Mouse (Mus musculus) kidney, embryonic 14.5 days (tissue): Measurements from ENCODE around the gene Brd9. TPM values are rescaled to one million over a fixed set of nuclear protein-coding genes. Genes with fewer than 3 reads are reported as not detected.

ENCODE experiments used
- ATAC-seq: fragments of 200-750 bp; cut with Nextera tagmentation; 2 replicates; pipeline ENCODE4 v1.8.0; 2017; ENCODE audit warnings: moderate number of reproducible peaks, mild to moderate bottlenecking, moderate TSS enrichment, moderate library complexity; ENCODE audit not compliant: low FRiP score, low TSS enrichment
- H3K27ac ChIP-seq: fragments of 300-500 bp; sonication (generic); 2 replicates; pipeline ENCODE4 v1.5.1; 2014; ENCODE audit warnings: low read depth, mild to moderate bottlenecking, low read length, moderate library complexity, mixed read lengths
- H3K27me3 ChIP-seq: fragments of 300-500 bp; sonication (generic); 2 replicates; pipeline ENCODE4 v1.6.1; 2014; ENCODE audit warnings: mild to moderate bottlenecking, low read length; ENCODE audit not compliant: control insufficient read depth, insufficient read depth
- H3K36me3 ChIP-seq: fragments of 300-500 bp; sonication (generic); 2 replicates; pipeline ENCODE4 v1.6.1; 2014; ENCODE audit warnings: low read length, mixed read lengths; ENCODE audit not compliant: control insufficient read depth, insufficient read depth
- H3K4me1 ChIP-seq: fragments of 300-500 bp; sonication (generic); 2 replicates; pipeline ENCODE4 v1.6.1; 2014; ENCODE audit warnings: low read length, mixed read lengths; ENCODE audit not compliant: control insufficient read depth, insufficient read depth
- H3K4me2 ChIP-seq: fragments of 300-500 bp; sonication (generic); replicated peaks from 2 replicates; pipeline ENCODE4 v1.6.1; 2014; ENCODE audit warnings: low read depth, mild to moderate bottlenecking, low read length
- H3K4me3 ChIP-seq: fragments of 300-500 bp; sonication (generic); 2 replicates; pipeline ENCODE4 v1.5.1; 2014; ENCODE audit warnings: mild to moderate bottlenecking, low read length
- H3K9ac ChIP-seq: fragments of 300-500 bp; sonication (generic); 2 replicates; pipeline ENCODE4 v1.6.1; 2014; ENCODE audit warnings: low read depth, mild to moderate bottlenecking, low read length, moderate library complexity
- H3K9me3 ChIP-seq: fragments of 300-500 bp; sonication (generic); 2 replicates; pipeline ENCODE4 v1.6.1; 2016; ENCODE audit warnings: low read length; ENCODE audit not compliant: control insufficient read depth
- WGBS: fragments of 180-500 bp; shearing (Covaris S2); extraction: QIAGEN DNeasy Blood & Tissue Kit; methylation state at CpG from one replicate; pipeline ENCODE4 v1.1.7; 2014; 5-methylcytosine and 5-hydroxymethylcytosine counted together
- polyA plus RNA-seq: library from polyadenylated mRNA; unstranded; fragments of >200 nt; fragmentation: Nextera tagmentation; extraction: Ambion mirVana; gene quantifications from 2 replicates; pipeline ENCODE4 v1.2.1, GENCODE M21; 2014

Gene Brd9
- polyA plus RNA-seq, 1 experiment from 2014 or later: 47.7 TPM

- no peaks in the 10 kb centered on the region for H3K27me3 ChIP-seq
- peaks cover 4% of the 10 kb centered on the region; the same call in 1 of the 2 replicates for H3K4me1 ChIP-seq
- peaks cover 49% of the 10 kb centered on the region for H3K36me3 ChIP-seq
- H3K27ac ChIP-seq: peak overlapping the region; percentile 88; the same call in 1 of the 2 replicates
- peak overlapping the region; percentile 62 for H3K4me2 ChIP-seq
- ATAC-seq: peak; percentile 21; the same call in 1 of the 2 replicates
- 40% methylated on average over 13 of the region's 13 CpGs for WGBS
- H3K4me3 ChIP-seq: peak overlapping the region; percentile 80
- H3K9ac ChIP-seq: peak overlapping the region; percentile 82
- H3K9me3 ChIP-seq: no peaks in the 10 kb centered on the region
These were observed 558 bp downstream of the Brd9 start for GRCm38 (mm10) chr13:73938177-73938560.

GRCm38 (mm10) chr13:73939101-73939500 lies 1.5 kb downstream of the Brd9 start:
- 96% methylated on average over 5 of the region's 5 CpGs for WGBS

GRCm38 (mm10) chr13:73944606-73945005 lies 7.0 kb downstream of the Brd9 start:
- Histone ChIP-seq H3K9me3 (no peaks in the 10 kb centered on the region), H3K36me3 (peaks cover 84% of the 10 kb centered on the region), H3K4me1 (no peaks in the 10 kb centered on the region), H3K9ac (no peak overlapping the region), H3K4me2 (no peak overlapping the region), H3K4me3 (no peak overlapping the region), H3K27ac (no peak overlapping the region), H3K27me3 (no peaks in the 10 kb centered on the region)
- 94% methylated on average over 9 of the region's 9 CpGs for whole genome bisulfite sequencing
- ATAC-seq: no peak

More at GRCm38 (mm10) chr13:73939101-73939500, 1.5 kb downstream of the Brd9 start:
- H3K36me3 ChIP-seq: peaks cover 55% of the 10 kb centered on the region
- H3K4me3 ChIP-seq: no peak overlapping the region
- H3K4me1 ChIP-seq: peaks cover 4% of the 10 kb centered on the region; the same call in 1 of the 2 replicates
- no peak overlapping the region for H3K4me2 ChIP-seq
- H3K27me3 ChIP-seq: no peaks in the 10 kb centered on the region
- no peak overlapping the region for H3K27ac ChIP-seq
- H3K9ac ChIP-seq: no peak overlapping the region
- no peak for ATAC-seq
- no peaks in the 10 kb centered on the region for H3K9me3 ChIP-seq

- Histone ChIP-seq H3K4me2 (no peak overlapping the region), H3K9me3 (no peaks in the 10 kb centered on the region), H3K36me3 (peaks cover 74% of the 10 kb centered on the region), H3K4me3 (no peak overlapping the region), H3K27me3 (no peaks in the 10 kb centered on the region), H3K27ac (no peak overlapping the region), H3K4me1 (no peaks in the 10 kb centered on the region), H3K9ac (no peak overlapping the region)
- no peak for ATAC-seq
- WGBS: 87% methylated on average over 1 of the region's 1 CpGs
These were observed 16.0 kb downstream of the Brd9 start for GRCm38 (mm10) chr13:73953551-73954130.

- Histone ChIP-seq H3K27me3 (no peaks in the 10 kb centered on the region), H3K36me3 (peaks cover 75% of the 10 kb centered on the region), H3K27ac (no peak overlapping the region), H3K4me2 (no peak overlapping the region), H3K4me1 (no peaks in the 10 kb centered on the region), H3K9me3 (no peaks in the 10 kb centered on the region), H3K4me3 (no peak overlapping the region), H3K9ac (no peak overlapping the region)
- WGBS: 27% methylated on average over 6 of the region's 6 CpGs
- peak; percentile 68; the same call in 1 of the 2 replicates for ATAC-seq
These were observed 17.1 kb downstream of the Brd9 start for GRCm38 (mm10) chr13:73954666-73955065.

- Histone ChIP-seq H3K9me3 (no peaks in the 10 kb centered on the region), H3K27ac (no peak overlapping the region), H3K9ac (no peak overlapping the region), H3K27me3 (no peaks in the 10 kb centered on the region), H3K4me3 (no peak overlapping the region), H3K4me2 (no peak overlapping the region), H3K4me1 (no peaks in the 10 kb centered on the region), H3K36me3 (peaks cover 74% of the 10 kb centered on the region)
- WGBS: 94% methylated on average over 5 of the region's 5 CpGs
- no peak for ATAC-seq
These were observed 17.9 kb downstream of the Brd9 start for GRCm38 (mm10) chr13:73955531-73955930.

- Histone ChIP-seq H3K36me3 (peaks cover 66% of the 10 kb centered on the region), H3K4me2 (no peak overlapping the region), H3K27me3 (no peaks in the 10 kb centered on the region), H3K4me3 (no peak overlapping the region), H3K9ac (no peak overlapping the region), H3K27ac (no peak overlapping the region), H3K4me1 (no peaks in the 10 kb centered on the region), H3K9me3 (no peaks in the 10 kb centered on the region)
- no peak for ATAC-seq
- 95% methylated on average over 10 of the region's 10 CpGs for WGBS
These were observed 22.6 kb downstream of the Brd9 start for GRCm38 (mm10) chr13:73960117-73960652.

- no peaks in the 10 kb centered on the region for H3K27me3 ChIP-seq
- ATAC-seq: no peak
- no peak overlapping the region for H3K4me2 ChIP-seq
- no peak overlapping the region for H3K9ac ChIP-seq
- no peak overlapping the region for H3K27ac ChIP-seq
- H3K36me3 ChIP-seq: peaks cover 56% of the 10 kb centered on the region
- H3K9me3 ChIP-seq: no peaks in the 10 kb centered on the region
- no peak overlapping the region for H3K4me3 ChIP-seq
- 85% methylated on average over 4 of the region's 4 CpGs for WGBS
- no peaks in the 10 kb centered on the region for H3K4me1 ChIP-seq
These were observed 23.6 kb downstream of the Brd9 start for GRCm38 (mm10) chr13:73961177-73961576.

GRCm38 (mm10) chr13:73963551-73963950 lies 25.9 kb downstream of the Brd9 start, which contains the start of gene Zdhhc11:
Zdhhc11 (plus strand) TSS chr13:73963851.
- no peak within 1 kb of the TSS for H3K27ac ChIP-seq
- H3K4me2 ChIP-seq: no peak within 1 kb of the TSS
- H3K4me1 ChIP-seq: no peaks in the 10 kb centered on the region
- WGBS: 86% methylated on average over 5 of the region's 5 CpGs
- H3K9ac ChIP-seq: no peak within 1 kb of the TSS
- no peaks in the 10 kb centered on the region for H3K27me3 ChIP-seq
- H3K9me3 ChIP-seq: no peaks in the 10 kb centered on the region
- H3K36me3 ChIP-seq: peaks cover 33% of the 10 kb centered on the region
- H3K4me3 ChIP-seq: no peak within 1 kb of the TSS
- ATAC-seq: no peak
